Mouse (Mus musculus): Measurements from ENCODE around the gene Pdpk1.

- TF ChIP-seq GATA1 (IDR thresholded peaks at IDR 0.05; ENCODE audit: low read length) (no peak), TAL1 (IDR thresholded peaks at IDR 0.05; ENCODE audit: low read length) (no peak)
These were observed 113.4 kb downstream of the Pdpk1 start for GRCm38 (mm10) chr17:24037360-24037759.

Measured in erythroblast, embryonic 14.5 days (primary cell).